Mouse (Mus musculus): ENCODE data around the gene Agfg2. TPM values are rescaled to one million over a fixed set of nuclear protein-coding genes. Genes with fewer than 3 reads are reported as not detected.

Gene Agfg2
- polyA plus RNA-seq (2012): 108 and 112 TPM in 2 replicates

GRCm38 (mm10) chr5:137684294-137685123 lies at the start of gene Agfg2:
Gene Agfg2, minus strand, starts transcription at chr5:137684726.
- TF ChIP-seq GATA1 (IDR thresholded peaks at IDR 0.05; ENCODE audit: low read length): no peak

GRCm38 (mm10) chr5:137733638-137734288 lies 49.2 kb upstream of the Agfg2 start:
- no peak for TF ChIP-seq GATA1 (IDR thresholded peaks at IDR 0.05; ENCODE audit: low read length)

- TF ChIP-seq GATA1 (IDR thresholded peaks at IDR 0.05; ENCODE audit: low read length): no peak
These were observed 42.2 kb upstream of the Agfg2 start for GRCm38 (mm10) chr5:137726767-137727166.

- no peak for TF ChIP-seq GATA1 (IDR thresholded peaks at IDR 0.05; ENCODE audit: low read length)
These were observed 39.3 kb upstream of the Agfg2 start for GRCm38 (mm10) chr5:137723840-137724239.

GRCm38 (mm10) chr5:137719088-137719487 lies 34.6 kb upstream of the Agfg2 start:
- no peak for TF ChIP-seq GATA1 (IDR thresholded peaks at IDR 0.05; ENCODE audit: low read length)

GRCm38 (mm10) chr5:137718020-137718790 lies 33.7 kb upstream of the Agfg2 start:
- no peak for TF ChIP-seq GATA1 (IDR thresholded peaks at IDR 0.05; ENCODE audit: low read length)

- TF ChIP-seq GATA1 (IDR thresholded peaks at IDR 0.05; ENCODE audit: low read length): no peak
These were observed 31.2 kb upstream of the Agfg2 start for GRCm38 (mm10) chr5:137715685-137716084.

GRCm38 (mm10) chr5:137713454-137713853 lies 28.9 kb upstream of the Agfg2 start:
- TF ChIP-seq GATA1 (IDR thresholded peaks at IDR 0.05; ENCODE audit: low read length): no peak

GRCm38 (mm10) chr5:137706913-137707633 lies 22.5 kb upstream of the Agfg2 start:
- TF ChIP-seq GATA1 (IDR thresholded peaks at IDR 0.05; ENCODE audit: low read length): no peak

- no peak for TF ChIP-seq GATA1 (IDR thresholded peaks at IDR 0.05; ENCODE audit: low read length)
These were observed 20.7 kb upstream of the Agfg2 start for GRCm38 (mm10) chr5:137705242-137705641.

- TF ChIP-seq GATA1 (IDR thresholded peaks at IDR 0.05; ENCODE audit: low read length): peak; percentile 29
These were observed 15.3 kb upstream of the Agfg2 start for GRCm38 (mm10) chr5:137699850-137700249.

GRCm38 (mm10) chr5:137699080-137699479 lies 14.6 kb upstream of the Agfg2 start:
- TF ChIP-seq GATA1 (IDR thresholded peaks at IDR 0.05; ENCODE audit: low read length): no peak

GRCm38 (mm10) chr5:137695930-137696329 lies 11.4 kb upstream of the Agfg2 start:
- no peak for TF ChIP-seq GATA1 (IDR thresholded peaks at IDR 0.05; ENCODE audit: low read length)

- TF ChIP-seq GATA1 (IDR thresholded peaks at IDR 0.05; ENCODE audit: low read length): no peak
These were observed 10.3 kb upstream of the Agfg2 start for GRCm38 (mm10) chr5:137694796-137695195.

GRCm38 (mm10) chr5:137691881-137692280 lies 7.4 kb upstream of the Agfg2 start:
- no peak for TF ChIP-seq GATA1 (IDR thresholded peaks at IDR 0.05; ENCODE audit: low read length)

All from G1E-ER4 (cell line).